Mouse (Mus musculus) spleen, adult 2 months (tissue): ENCODE measurements at regions not wholly inside any gene's neighbourhood (a gene's known extent, or its start where the extent isn't known, plus 50 kb on each side); places are given as distances from the start of the nearest gene placed in this dataset.

ENCODE experiments used
- CTCF ChIP-seq: fragments of 200-500 bp; IDR thresholded peaks from 2 replicates; pipeline ENCODE4 v1.5.1; 2011; ENCODE audit warnings: mild to moderate bottlenecking, inconsistent platforms; ENCODE audit not compliant: insufficient read depth, insufficient read length, insufficient replicate concordance; ENCODE audit errors: extremely low read depth
- POLR2A ChIP-seq: fragments of 200-500 bp; IDR thresholded peaks from 2 replicates; pipeline ENCODE4 v1.6.1; 2011; ENCODE audit warnings: low read depth, low read length, inconsistent platforms

DNA sequence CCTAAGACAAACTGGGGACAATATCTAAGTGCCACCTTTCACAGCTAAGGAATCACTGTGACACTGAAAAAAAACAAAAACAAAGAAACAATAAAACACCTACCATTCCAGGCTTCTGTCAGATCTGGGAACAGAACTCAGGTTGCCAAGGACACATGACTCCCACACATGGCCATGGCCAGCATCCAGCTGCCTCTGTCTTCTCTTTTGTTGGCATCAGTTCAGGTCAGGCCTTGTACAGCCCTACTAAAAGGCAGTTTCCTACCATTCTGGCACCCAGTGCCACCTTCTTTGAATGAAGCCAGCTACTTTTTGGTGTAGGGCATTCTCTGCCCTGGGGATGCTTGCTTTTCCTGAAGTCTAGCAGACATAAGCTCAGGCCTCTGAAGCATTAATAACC, 118.8 kb downstream of the Cd83 start:
- TF ChIP-seq POLR2A: no peak
- no peak for TF ChIP-seq CTCF
